ENCODE assay signal across 30 mouse cellular contexts in the genomic region with DNA sequence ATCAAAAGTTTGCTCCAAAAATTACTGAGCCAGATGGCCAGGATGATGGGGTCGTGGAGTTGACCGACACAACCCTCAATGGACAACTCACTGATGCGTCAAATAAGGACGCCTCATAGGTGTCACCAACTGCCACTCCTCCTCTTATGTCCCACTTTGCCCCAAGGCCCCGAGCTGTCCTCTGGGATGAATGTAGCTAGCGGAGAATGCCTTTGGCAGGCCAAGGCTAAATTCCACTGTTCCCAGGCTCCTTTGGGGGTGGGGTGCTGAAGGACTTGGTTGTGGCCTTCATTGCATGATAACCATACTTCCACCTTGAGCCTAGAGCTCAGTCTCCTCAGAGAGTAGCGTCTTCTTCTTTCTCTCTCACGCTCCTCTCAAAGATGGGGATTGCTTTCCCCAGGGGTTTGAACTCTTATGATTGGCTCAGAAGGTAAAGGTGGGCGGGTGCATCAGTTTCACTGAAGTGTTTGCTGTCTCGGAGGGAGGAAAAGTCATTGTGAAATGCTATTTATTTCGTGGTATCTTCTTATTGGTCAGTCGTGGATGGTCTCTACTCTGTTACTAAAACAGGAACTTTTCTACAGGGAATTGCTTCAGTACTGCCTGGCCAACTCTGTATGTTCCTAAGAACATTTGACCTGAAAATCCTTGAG. TPM values are rescaled to one million over a fixed set of nuclear protein-coding genes. Genes with fewer than 3 reads are reported as not detected.
DNase-seq lines count a peak whose midpoint lies in the region; ATAC-seq and TF ChIP-seq lines count a peak whose summit lies in the region.
"Had no signal": no experiment of that assay in that cellular context is flagged by ENCODE, and none has a peak within 500 bp of the region (broad histone marks: within the 10 kb centered on the region; RNA-seq: fewer than 3 reads in every experiment).

No protein-coding gene starts in this region.

- peak overlapping the region; percentile 52 for H3K27ac ChIP-seq in bone marrow, adult 2 months (ENCODE audit: control insufficient read depth, insufficient read depth, low read depth, low read length, poor library complexity)
- H3K27ac ChIP-seq in liver, postnatal 0 days (ENCODE audit: low read depth), result no peak overlapping the region
- H3K27ac ChIP-seq: embryonic facial prominence, embryonic 10.5 days; forebrain, embryonic 10.5 days; hindbrain, embryonic 13.5 days; layer of hippocampus, adult 2 months; limb, embryonic 13.5 days; liver, embryonic 12.5 days; midbrain, embryonic 12.5 days; neural tube, embryonic 13.5 days had no signal

- H3K4me3 ChIP-seq in bone marrow, adult 2 months (replicated peaks; ENCODE audit: control insufficient read depth, low read depth, low read length), result no peak overlapping the region
- H3K4me3 ChIP-seq in liver, postnatal 0 days (ENCODE audit: low read depth, low read length), result no peak overlapping the region
- H3K4me3 ChIP-seq: embryonic facial prominence, embryonic 10.5 days; forebrain, embryonic 10.5 days; hindbrain, embryonic 13.5 days; layer of hippocampus, adult 2 months; limb, embryonic 13.5 days; liver, embryonic 12.5 days; midbrain, embryonic 12.5 days; neural tube, embryonic 13.5 days had no signal

- ATAC-seq in CD4-positive, CD25-positive, alpha-beta regulatory T cell, adult 4 months, result no peak
- ATAC-seq in megakaryocyte, adult 5-6 weeks (ENCODE audit: poor library complexity, severe bottlenecking), result peak; percentile 62
- no peak for ATAC-seq in liver, postnatal 0 days
- ATAC-seq in erythroblast, adult 5-6 weeks (replicated peaks; ENCODE audit: low FRiP score, poor library complexity, severe bottlenecking), result no peak
- ATAC-seq: forebrain, embryonic 16.5 days; inflammation-experienced regulatory T-cells, adult 6 months; liver, embryonic 12.5 days; Patski had no signal

- H3K27me3 ChIP-seq in liver, postnatal 0 days (ENCODE audit: insufficient read depth, low read length), result no peaks in the 10 kb centered on the region
- H3K27me3 ChIP-seq: CH12.LX; hindbrain, embryonic 13.5 days; limb, embryonic 13.5 days; liver, embryonic 12.5 days; midbrain, embryonic 12.5 days; neural tube, embryonic 13.5 days; Patski had no signal

- no peak overlapping the region for H3K4me2 ChIP-seq in liver, postnatal 0 days (ENCODE audit: low read depth, low read length)
- H3K4me2 ChIP-seq: hindbrain, embryonic 13.5 days; limb, embryonic 13.5 days; liver, embryonic 12.5 days; lung, embryonic 14.5 days; midbrain, embryonic 12.5 days; neural tube, embryonic 13.5 days had no signal

- no peak for TF ChIP-seq CTCF in bone marrow, adult 2 months (IDR thresholded peaks at IDR 0.05; ENCODE audit: control insufficient read depth, insufficient read depth, low read length)
- TF ChIP-seq CTCF in liver, postnatal 0 days (IDR thresholded peaks at IDR 0.05; ENCODE audit: low read depth), result no peak

- peak; percentile 9 for DNase-seq in CD4-positive, CD25-positive, alpha-beta regulatory T cell, adult 2 months (ENCODE audit: low read depth, low spot score)
- DNase-seq in adrenal gland, adult 2 months, result peak; percentile 68
- no peak for DNase-seq in liver, postnatal 0 days
- no peak for DNase-seq in kidney, postnatal 14 days
- DNase-seq: cerebellum, adult 8-10 months; cerebellum, postnatal 36 days; gastrocnemius, postnatal 14 days; heart, postnatal 36 days; kidney, adult 2 months; kidney, postnatal 25 days; lung, embryonic 14.5 days; retina, postnatal 1 day; thymus, postnatal 14 days had no signal

- no peaks in the 10 kb centered on the region for H3K36me3 ChIP-seq in liver, postnatal 0 days (replicated peaks; ENCODE audit: insufficient read depth, low read length)
- H3K36me3 ChIP-seq: embryonic facial prominence, embryonic 10.5 days; forebrain, embryonic 10.5 days; G1E; hindbrain, embryonic 13.5 days; limb, embryonic 13.5 days; liver, embryonic 12.5 days; midbrain, embryonic 12.5 days; neural tube, embryonic 13.5 days had no signal

- H3K9ac ChIP-seq in liver, postnatal 0 days (replicated peaks), result no peak overlapping the region
- H3K9ac ChIP-seq: hindbrain, embryonic 13.5 days; limb, embryonic 13.5 days; liver, embryonic 12.5 days; lung, embryonic 14.5 days; midbrain, embryonic 12.5 days; neural tube, embryonic 13.5 days had no signal

- no peak for TF ChIP-seq EP300 in liver, postnatal 0 days (IDR thresholded peaks at IDR 0.05; ENCODE audit: low read depth)

- TF ChIP-seq POLR2A in bone marrow, adult 2 months (IDR thresholded peaks at IDR 0.05; ENCODE audit: borderline replicate concordance, control insufficient read depth, low read depth, low read length), result no peak

- peaks cover 14% of the 10 kb centered on the region for H3K4me1 ChIP-seq in bone marrow, adult 2 months (ENCODE audit: control insufficient read depth, insufficient read depth, low read length)
- 0 out of 2 replicates have a peak, but pooled peaks cover 2% of the 10 kb centered on the region for H3K4me1 ChIP-seq in liver, postnatal 0 days (ENCODE audit: insufficient read depth)
- H3K4me1 ChIP-seq: embryonic facial prominence, embryonic 10.5 days; forebrain, embryonic 10.5 days; hindbrain, embryonic 13.5 days; limb, embryonic 13.5 days; liver, embryonic 12.5 days; midbrain, embryonic 12.5 days; neural tube, embryonic 13.5 days had no signal

- WGBS in bone marrow, adult 2 months, result 55% methylated on average over 12 of the region's 12 CpGs
- 59% methylated on average over 12 of the region's 12 CpGs for WGBS in liver, postnatal 0 days (ENCODE audit: insufficient replicate concordance)

- H3K9me3 ChIP-seq in liver, postnatal 0 days (ENCODE audit: low read length), result no peaks in the 10 kb centered on the region
- H3K9me3 ChIP-seq: embryonic facial prominence, embryonic 10.5 days; forebrain, embryonic 10.5 days; G1E; hindbrain, embryonic 13.5 days; limb, embryonic 13.5 days; liver, embryonic 12.5 days; midbrain, embryonic 12.5 days; neural tube, embryonic 13.5 days had no signal

RNA-seq across cellular contexts. Expression of gene Pik3r5, which starts 11.2 kb away (rescaled TPM):
- 10 to 100 TPM; 17.9 to 26.3 TPM for polyA plus RNA-seq in CD4-positive, CD25-positive, alpha-beta regulatory T cell, adult 4 months (2017; shearing (Covaris generic))
- 1 to 10 TPM; 1.4 to 3.2 TPM for total RNA-seq in adrenal gland, adult 2 months (2021)
- polyA plus RNA-seq in adrenal gland, adult 2 months (2012; rRNA removed), result 1.6 TPM in 2 replicates
- 6.4 and 26.5 TPM in 2 replicates for polyA plus RNA-seq in bone marrow, adult 2 months (2011; ENCODE audit: insufficient read depth, insufficient read length, low replicate concordance, missing spikeins)
- 55.3 and 61.8 TPM in 2 replicates for total RNA-seq in megakaryocyte, adult 5-6 weeks (2015)
- total RNA-seq in megakaryocyte, adult 5-6 weeks (2017), result 37.0 and 40.8 TPM in 2 replicates
- polyA plus RNA-seq in liver, postnatal 0 days (2015; fragmentation: Nextera tagmentation; extraction: Ambion mirVana), result 0.82 and 0.86 TPM in 2 replicates
- total RNA-seq in erythroblast, adult 5-6 weeks (2015; ENCODE audit: low replicate concordance), result 8.3 and 12.5 TPM in 2 replicates
- 2.5 and 7.2 TPM in 2 replicates for total RNA-seq in erythroblast, adult 5-6 weeks (2017; ENCODE audit: low replicate concordance)

RNA-seq across cellular contexts. Expression of gene Ntn1, which starts 42.5 kb away (rescaled TPM):
- polyA plus RNA-seq in CD4-positive, CD25-positive, alpha-beta regulatory T cell, adult 4 months (2017; shearing (Covaris generic)), result under 1 TPM; 0.63 to 0.90 TPM
- total RNA-seq in adrenal gland, adult 2 months (2021), result 10 to 100 TPM in 1 of 2 experiments, 1 to 10 TPM in 1; 9.9 to 16.1 TPM
- 16.0 and 19.9 TPM in 2 replicates for polyA plus RNA-seq in adrenal gland, adult 2 months (2012; rRNA removed)
- 0.72 TPM in 1 of 2 replicates, not detected in the other for polyA plus RNA-seq in bone marrow, adult 2 months (2011; ENCODE audit: insufficient read depth, insufficient read length, low replicate concordance, missing spikeins)
- total RNA-seq in megakaryocyte, adult 5-6 weeks (2015), result not detected in 2 replicates
- 0.08 TPM in 1 of 2 replicates, not detected in the other for total RNA-seq in megakaryocyte, adult 5-6 weeks (2017)
- 0.76 and 0.95 TPM in 2 replicates for polyA plus RNA-seq in liver, postnatal 0 days (2015; fragmentation: Nextera tagmentation; extraction: Ambion mirVana)
- not detected in 2 replicates for total RNA-seq in erythroblast, adult 5-6 weeks (2015; ENCODE audit: low replicate concordance)
- not detected in 2 replicates for total RNA-seq in erythroblast, adult 5-6 weeks (2017; ENCODE audit: low replicate concordance)
- polyA plus RNA-seq: G1E had no signal

RNA-seq across cellular contexts. Expression of gene Pik3r6, which starts 59.7 kb away (rescaled TPM):
- not detected for polyA plus RNA-seq in CD4-positive, CD25-positive, alpha-beta regulatory T cell, adult 4 months (2017; shearing (Covaris generic))
- total RNA-seq in adrenal gland, adult 2 months (2021), result 1 to 10 TPM; 1.6 to 2.6 TPM
- 3.9 and 5.3 TPM in 2 replicates for polyA plus RNA-seq in adrenal gland, adult 2 months (2012; rRNA removed)
- 12.7 and 47.0 TPM in 2 replicates for polyA plus RNA-seq in bone marrow, adult 2 months (2011; ENCODE audit: insufficient read depth, insufficient read length, low replicate concordance, missing spikeins)
- 35.9 TPM in 2 replicates for total RNA-seq in megakaryocyte, adult 5-6 weeks (2015)
- 63.6 and 67.3 TPM in 2 replicates for total RNA-seq in megakaryocyte, adult 5-6 weeks (2017)
- polyA plus RNA-seq in liver, postnatal 0 days (2015; fragmentation: Nextera tagmentation; extraction: Ambion mirVana), result 2.4 and 2.5 TPM in 2 replicates
- total RNA-seq in erythroblast, adult 5-6 weeks (2015; ENCODE audit: low replicate concordance), result 1.7 and 2.1 TPM in 2 replicates
- total RNA-seq in erythroblast, adult 5-6 weeks (2017; ENCODE audit: low replicate concordance), result 3.6 and 4.8 TPM in 2 replicates
- polyA plus RNA-seq: inflammation-experienced regulatory T-cells, adult 6 months had no signal

Comparison
In these comparisons a context has a peak if more than half of its experiments do, and no peak if none do; other contexts are left out.
1. DNase-seq: peak in CD4-positive, CD25-positive, alpha-beta regulatory T cell, adult 2 months (single experiment) and adrenal gland, adult 2 months (single experiment); none in liver, postnatal 0 days (single experiment) and kidney, postnatal 14 days (single experiment).